Mouse (Mus musculus): ENCODE results near the gene Sppl2c. TPM values are rescaled to one million over a fixed set of nuclear protein-coding genes. Genes with fewer than 3 reads are reported as not detected.

Gene Sppl2c
- total RNA-seq (2022): not detected

DNA sequence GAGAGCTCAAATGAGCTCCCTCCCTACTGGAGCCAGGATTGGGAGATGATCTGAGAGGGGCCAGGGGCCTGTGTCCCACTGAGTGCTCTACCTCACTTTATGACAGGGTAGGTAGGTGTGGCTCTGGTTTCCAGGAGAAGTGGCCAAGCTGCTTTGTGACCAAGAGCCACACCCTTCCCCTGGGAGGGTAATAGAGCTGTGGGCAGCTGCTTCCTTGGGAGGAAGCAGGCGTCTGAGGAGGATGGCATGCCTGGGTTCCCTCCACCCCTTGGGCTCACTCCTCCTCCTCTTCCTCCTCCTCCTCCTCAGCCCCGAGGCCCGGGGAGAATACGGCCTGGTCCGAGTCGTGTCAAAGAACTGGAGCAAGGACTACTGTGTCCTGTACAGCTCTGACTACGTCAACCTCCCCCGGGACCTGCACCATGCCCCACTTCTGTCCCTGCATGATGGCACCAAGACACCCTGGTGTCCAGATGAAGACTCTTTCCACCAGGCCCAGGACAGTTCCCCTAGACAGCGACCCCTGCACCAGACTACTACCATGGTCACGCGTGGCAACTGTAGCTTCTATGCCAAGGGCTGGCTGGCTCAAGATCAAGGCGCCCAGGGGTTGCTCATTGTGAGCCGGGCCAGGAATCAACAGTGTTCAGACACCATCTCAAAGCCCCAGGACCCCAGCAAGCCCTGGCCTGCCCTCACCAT is at the start of gene Sppl2c:
TSS of gene Sppl2c (plus strand) at position 193 of the 702 bp plus-strand sequence.
- no peak for DNase-seq (ENCODE audit: low spot score in 2 of 2)

- no peak for DNase-seq (ENCODE audit: low spot score in 2 of 2)
These were observed 47.2 kb upstream of the Sppl2c start for GRCm38 (mm10) chr11:104138976-104139375.

GRCm38 (mm10) chr11:104144930-104145329 is 41.2 kb upstream of the Sppl2c start:
- no peak for DNase-seq (ENCODE audit: low spot score in 2 of 2)

DNA sequence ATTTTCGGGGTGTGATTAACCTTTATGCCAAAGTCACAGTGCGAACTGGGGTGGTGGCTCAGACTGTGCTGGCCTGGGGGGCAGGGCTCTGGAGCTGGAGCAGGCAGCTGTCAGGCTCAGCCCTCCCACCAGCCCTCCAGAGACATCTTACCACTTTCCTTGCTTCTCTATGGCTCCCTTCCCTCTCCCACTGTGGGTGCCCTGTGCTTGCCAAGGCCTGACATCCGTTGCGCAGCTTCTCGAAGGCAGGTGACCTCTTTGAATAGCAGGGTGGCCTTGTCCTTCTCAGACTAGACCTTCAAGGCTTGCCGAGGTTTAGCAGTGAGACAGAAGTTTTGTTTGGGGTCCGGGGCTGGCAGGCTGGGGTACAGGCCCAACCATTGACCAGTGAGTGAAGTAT is 37.3 kb upstream of the Sppl2c start:
- DNase-seq (ENCODE audit: low spot score in 2 of 2): no peak

- no peak for DNase-seq (ENCODE audit: low spot score in 2 of 2)
These were observed 35.2 kb upstream of the Sppl2c start for GRCm38 (mm10) chr11:104150911-104151310.

DNA sequence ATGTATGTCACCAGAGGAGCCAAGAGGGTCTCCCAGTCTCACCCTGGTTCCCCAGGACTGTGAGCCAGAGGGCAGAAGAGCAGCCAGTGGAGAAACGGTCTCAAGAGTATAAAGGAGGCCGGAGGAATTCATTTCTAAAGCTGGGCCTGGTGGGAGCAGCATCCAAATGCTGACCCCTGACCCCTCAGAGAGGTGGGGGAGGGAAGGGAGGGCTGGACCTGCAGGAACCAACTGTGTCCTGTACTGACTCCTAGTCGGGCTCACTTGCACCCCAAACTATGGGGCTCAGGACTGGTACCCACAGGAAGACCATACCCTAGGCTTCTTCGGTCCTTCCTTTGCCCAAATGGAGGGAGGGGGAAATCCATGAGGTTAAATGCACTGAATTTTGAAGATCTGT is 31.8 kb upstream of the Sppl2c start:
- DNase-seq (ENCODE audit: low spot score in 2 of 2): no peak

DNA sequence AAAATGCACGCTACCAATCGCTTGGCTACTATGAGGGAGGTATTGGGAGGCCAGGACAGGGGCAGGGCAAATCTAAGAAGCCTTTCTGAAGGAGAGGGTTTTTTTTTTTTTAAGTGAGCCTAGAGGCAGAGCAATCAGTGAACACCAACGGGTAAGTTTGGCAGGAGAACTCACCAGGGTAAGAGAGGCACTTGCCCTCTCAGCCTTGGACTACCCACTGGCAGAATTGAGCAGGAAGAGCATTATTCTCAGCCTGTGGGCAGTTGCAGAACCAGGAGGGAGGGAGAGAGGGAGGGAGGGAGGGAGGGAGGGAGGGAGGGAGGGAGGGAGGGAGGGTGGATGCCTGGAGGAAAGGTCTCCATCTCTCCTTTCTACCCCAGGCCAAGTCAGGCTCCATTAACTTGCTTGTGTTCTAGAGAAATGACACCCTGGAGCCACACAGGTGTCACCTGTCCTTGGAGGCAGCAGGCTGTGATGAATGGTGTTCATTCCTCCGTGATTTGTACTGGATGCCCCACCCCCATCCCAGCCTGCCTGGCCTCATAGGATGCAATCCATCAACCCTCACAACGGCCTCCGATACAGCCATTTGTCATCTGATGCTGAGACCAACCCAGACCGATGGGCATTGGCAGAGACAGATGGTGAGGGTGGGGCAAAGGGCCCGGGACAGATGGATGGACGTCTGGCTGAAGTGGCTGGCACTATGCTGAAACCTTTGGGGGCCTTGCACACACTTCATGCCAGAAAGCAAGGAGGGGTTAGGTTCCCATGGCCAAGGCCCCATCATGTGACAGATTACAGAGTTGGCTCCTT is 31.1 kb upstream of the Sppl2c start:
- DNase-seq (ENCODE audit: low spot score in 2 of 2): no peak

DNA sequence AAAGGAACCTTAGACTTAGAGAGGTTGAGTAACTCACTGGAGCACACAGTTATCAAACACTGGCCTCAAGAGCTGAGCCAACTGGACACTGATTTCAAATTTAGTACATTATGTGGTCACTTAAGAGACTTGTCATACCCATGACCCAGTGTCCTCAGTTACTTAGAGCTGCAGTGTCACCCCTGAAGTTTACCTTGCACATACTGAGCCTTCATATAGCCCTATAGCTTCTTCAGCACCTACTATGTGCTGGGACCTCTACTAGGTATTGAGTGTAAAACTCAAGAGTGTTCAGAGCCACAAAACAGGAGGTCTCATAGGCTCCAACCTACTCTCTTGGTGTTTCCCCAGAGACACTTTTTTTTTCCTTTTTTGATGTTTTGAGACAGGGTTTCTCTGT is 30.2 kb upstream of the Sppl2c start:
- no peak for DNase-seq (ENCODE audit: low spot score in 2 of 2)

DNA sequence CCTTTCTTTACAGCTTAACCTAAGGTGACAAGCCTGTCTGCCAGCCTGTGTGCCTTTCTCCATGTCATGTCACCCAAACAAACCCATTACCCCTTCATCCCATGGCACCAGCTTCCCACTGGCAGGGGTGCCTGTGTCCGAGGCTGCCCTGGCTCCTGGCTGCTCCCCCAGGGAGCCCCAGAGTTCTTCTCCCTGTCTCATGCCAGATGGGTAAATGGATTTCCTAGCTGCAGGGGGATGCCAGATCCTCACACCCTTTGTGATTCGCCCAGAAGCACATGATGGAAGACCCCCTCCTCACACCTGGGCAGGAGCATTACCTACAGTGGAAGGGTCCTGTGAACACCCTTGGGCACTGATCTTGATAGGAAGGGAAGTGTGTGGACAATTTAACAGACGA is 29.7 kb upstream of the Sppl2c start:
- DNase-seq (ENCODE audit: low spot score in 2 of 2): no peak

GRCm38 (mm10) chr11:104157603-104158259 is 28.4 kb upstream of the Sppl2c start:
- DNase-seq (ENCODE audit: low spot score in 2 of 2): peak; percentile 65 to 81

GRCm38 (mm10) chr11:104158260-104158907 is 27.7 kb upstream of the Sppl2c start:
- no peak for DNase-seq (ENCODE audit: low spot score in 2 of 2)

DNA sequence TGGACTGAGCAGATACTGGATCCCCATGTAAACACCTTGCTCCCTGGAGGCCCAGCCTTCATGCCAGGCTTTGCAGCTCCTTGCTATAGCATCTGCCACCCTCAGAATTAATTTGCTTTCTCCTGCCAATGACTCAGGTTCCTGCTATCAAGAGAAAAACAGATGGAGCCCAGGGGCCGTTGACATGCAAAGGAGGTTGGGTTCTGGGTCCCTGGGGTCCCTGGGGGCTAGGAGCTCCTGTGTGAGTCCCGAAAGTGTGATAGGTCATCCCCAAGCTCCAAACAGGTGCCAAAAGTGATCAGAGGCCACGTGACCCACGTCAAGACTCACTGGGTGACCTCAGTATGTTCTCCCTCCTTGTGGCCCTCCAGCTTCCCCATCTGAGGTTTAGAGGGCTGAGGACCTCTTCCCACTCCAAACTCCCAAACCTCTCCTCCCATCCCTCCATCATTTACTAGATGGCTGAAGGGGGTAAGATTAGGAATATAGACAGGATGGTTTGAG is 26.3 kb upstream of the Sppl2c start:
- DNase-seq (ENCODE audit: low spot score in 2 of 2): no peak

DNA sequence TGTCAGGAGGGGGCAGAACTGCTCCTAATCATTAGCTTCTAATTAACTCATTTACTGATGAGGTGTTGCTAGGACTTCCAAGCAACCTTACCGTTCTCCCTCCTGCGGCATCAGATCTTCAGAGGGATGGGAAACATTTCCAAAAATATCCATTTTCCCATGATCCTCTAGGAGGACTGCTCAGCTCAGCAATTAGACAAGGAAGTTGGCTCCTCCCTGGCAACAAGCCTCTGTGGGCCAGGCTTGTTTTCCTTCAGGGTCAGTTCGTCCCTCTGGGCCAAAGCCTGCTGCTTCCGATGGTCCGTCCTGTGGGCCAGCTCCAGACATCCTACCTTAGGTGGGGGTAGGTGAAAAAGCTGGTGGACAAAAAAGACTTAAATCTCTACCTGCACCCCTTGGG is 25.0 kb upstream of the Sppl2c start:
- no peak for DNase-seq (ENCODE audit: low spot score in 2 of 2)

DNA sequence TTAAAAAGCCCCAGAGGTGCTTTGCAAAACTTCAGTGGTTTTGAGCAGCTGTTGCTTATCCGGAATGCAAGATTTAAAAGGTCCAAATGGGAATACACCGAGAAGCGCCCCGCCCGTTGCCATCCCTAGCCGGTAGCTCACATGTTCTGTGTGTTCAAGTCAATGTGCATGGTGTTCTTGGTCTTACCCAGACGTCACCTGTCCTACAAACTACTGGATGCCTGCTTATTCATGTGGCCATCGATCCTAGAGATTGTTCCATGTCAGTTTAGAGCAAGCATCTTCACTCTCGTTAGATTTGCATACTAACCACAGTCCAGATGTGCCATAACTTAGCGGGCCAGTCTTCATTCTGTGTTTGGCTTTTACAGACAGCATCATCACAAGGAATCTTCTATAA is 21.9 kb upstream of the Sppl2c start:
- no peak for DNase-seq (ENCODE audit: low spot score in 2 of 2)

- peak; percentile 71 to 74 for DNase-seq (ENCODE audit: low spot score in 2 of 2)
These were observed 14.8 kb upstream of the Sppl2c start for GRCm38 (mm10) chr11:104171281-104171781.

DNA sequence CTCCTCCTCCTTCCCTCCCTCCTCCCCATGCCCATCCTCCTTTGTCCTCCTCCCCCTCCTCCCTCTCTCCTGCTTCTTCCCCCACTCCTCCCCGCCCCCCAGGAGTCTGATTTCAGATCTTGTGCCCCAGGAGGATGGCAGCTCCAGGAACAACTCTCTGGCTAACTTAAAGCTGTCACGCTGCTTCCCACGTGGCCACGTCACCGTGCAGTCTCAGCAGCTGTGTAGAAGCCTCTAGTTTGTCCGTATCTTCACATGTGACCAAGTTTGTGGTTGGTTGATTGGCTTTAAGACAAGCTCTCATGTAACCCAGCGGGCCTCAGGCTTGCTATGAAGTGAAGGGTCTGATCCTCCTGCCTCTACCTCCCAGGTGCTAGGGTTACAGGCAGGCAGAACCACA is 7.2 kb upstream of the Sppl2c start:
- DNase-seq (ENCODE audit: low spot score in 2 of 2): peak in 1 of 2 experiments; percentile 39

- DNase-seq (ENCODE audit: low spot score in 2 of 2): no peak
These were observed 6.3 kb upstream of the Sppl2c start for GRCm38 (mm10) chr11:104179804-104180203.

GRCm38 (mm10) chr11:104182141-104182540 is 4.0 kb upstream of the Sppl2c start:
- no peak for DNase-seq (ENCODE audit: low spot score in 2 of 2)

GRCm38 (mm10) chr11:104186837-104187150 is 667 bp downstream of the Sppl2c start:
- no peak for DNase-seq (ENCODE audit: low spot score in 2 of 2)

- no peak for DNase-seq (ENCODE audit: low spot score in 2 of 2)
These were observed 1.6 kb downstream of the Sppl2c start for GRCm38 (mm10) chr11:104187766-104188165.

DNA sequence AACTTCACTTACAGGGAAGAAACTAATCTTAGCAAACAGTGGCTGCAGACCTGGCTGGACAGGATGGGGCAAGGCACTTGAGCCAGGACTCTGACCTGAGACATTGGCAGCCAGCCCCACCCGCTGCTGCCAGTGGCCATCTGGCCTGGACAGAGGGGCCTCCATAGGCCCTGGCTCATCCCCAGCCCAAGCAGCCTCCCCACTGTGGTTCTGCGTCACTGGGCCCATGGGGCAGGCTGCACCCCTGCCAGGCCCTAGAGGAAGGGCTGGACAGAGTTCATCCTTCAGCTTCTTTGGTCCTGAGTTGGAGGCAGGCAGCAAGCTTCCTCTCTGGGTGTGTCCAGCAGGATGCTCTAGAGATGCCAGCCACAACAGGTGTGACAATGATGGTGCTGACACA is 3.9 kb downstream of the Sppl2c start:
- no peak for DNase-seq (ENCODE audit: low spot score in 2 of 2)

DNA sequence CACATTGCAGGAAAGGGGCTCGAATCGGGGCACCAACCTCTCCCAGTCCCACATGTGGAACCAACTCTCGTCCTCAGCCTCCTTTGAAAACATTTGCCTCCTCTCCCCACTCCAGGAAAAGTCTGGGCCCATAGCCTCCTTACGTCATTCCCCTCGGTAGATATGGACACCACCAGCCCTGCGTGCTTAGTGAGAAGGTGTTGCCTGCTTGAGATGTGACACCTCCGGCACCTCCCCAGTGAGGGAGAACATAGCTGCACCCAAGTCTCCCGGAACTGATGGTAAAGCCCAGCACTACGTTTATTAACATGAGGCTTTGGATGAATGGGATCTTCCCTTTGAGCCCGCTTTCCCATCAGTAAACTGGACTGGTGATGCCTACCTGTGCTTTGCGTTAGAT is 9.3 kb downstream of the Sppl2c start:
- DNase-seq (ENCODE audit: low spot score in 2 of 2): no peak
